Mouse (Mus musculus): ENCODE data around the gene Tada2b. TPM values are rescaled to one million over a fixed set of nuclear protein-coding genes. Genes with fewer than 3 reads are reported as not detected.

Gene Tada2b
- total RNA-seq, 1 experiment, result 6.9 TPM

DNA sequence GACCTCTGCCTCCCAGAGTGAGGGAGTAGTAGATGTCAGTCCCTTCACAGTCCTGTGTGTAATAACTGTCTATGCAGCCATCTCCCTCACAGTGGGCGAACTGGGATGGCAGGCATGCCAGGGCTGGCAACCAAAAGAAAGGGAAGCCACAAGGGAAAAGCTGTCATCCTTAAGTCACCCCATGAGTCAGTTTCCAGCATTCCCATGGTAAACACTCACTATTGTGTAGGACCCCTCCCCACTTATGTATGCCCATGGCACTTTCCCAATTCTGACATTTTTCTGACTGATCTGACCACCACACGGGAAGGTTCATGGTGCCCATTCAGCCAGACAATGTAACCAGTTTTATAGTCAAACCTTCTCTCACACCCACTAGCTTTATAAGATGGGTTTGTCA, 23.4 kb downstream of the Tada2b start:
- in situ Hi-C loops (cut with MboI; ENCODE audit: low sequenced_read_pairs in 2 of 2, unreplicated experiment in 2 of 2), result loop anchor here (5.0 to 10.0 kb wide), 2 partner anchors 122 to 284 kb away; partner anchors contain the start of gene Bloc1s4 (in 2 of the 2)
- no peak for DNase-seq (ENCODE audit: low read depth, low spot score)

GRCm38 (mm10) chr5:36458926-36459325, 25.2 kb downstream of the Tada2b start:
- Histone ChIP-seq H3K27ac (ENCODE audit: insufficient read depth, low read depth, low read length, poor library complexity, severe bottlenecking) (no peak overlapping the region), H3K9me3 (ENCODE audit: control insufficient read depth, insufficient read depth, low read depth, low read length) (no peaks in the 10 kb centered on the region), H3K4me3 (ENCODE audit: insufficient read depth in 1 of 2, low read depth in 1 of 2, low read length in 2 of 2, poor library complexity in 1 of 2, severe bottlenecking in 1 of 2) (no peak overlapping the region), H3K9ac (ENCODE audit: insufficient read depth, low read depth, low read length, poor library complexity, severe bottlenecking) (no peak overlapping the region), H3K4me1 (ENCODE audit: control insufficient read depth in 2 of 2, insufficient read depth in 2 of 2, low read length in 2 of 2, poor library complexity in 1 of 2) (peaks cover 0 to 2% of the 10 kb centered on the region in 2 experiments; a peak in 1 of 4 replicates), H3K36me3 (ENCODE audit: control insufficient read depth, insufficient read depth, low read length, poor library complexity, severe bottlenecking) (no peaks in the 10 kb centered on the region)
- in situ Hi-C loops (cut with MboI; ENCODE audit: low sequenced_read_pairs in 2 of 2, unreplicated experiment in 2 of 2), result no loop called here
- DNase-seq (ENCODE audit: low read depth, low spot score), result no peak
- TF ChIP-seq ZC3H11A (IDR thresholded peaks at IDR 0.05; ENCODE audit: borderline replicate concordance, low read depth, low read length) (no peak), HCFC1 (IDR thresholded peaks at IDR 0.05; ENCODE audit: borderline replicate concordance, insufficient read depth, low read length) (no peak), CHD2 (IDR thresholded peaks at IDR 0.05; ENCODE audit: low read depth, low read length) (no peak), MAFK (IDR thresholded peaks at IDR 0.05; ENCODE audit: insufficient read depth, low read depth, low read length) (no peak), ZNF384 (IDR thresholded peaks at IDR 0.05; ENCODE audit: low read depth, low read length) (no peak)

More for the DNA sequence above, 23.4 kb downstream of the Tada2b start:
- Histone ChIP-seq H3K36me3 (ENCODE audit: control insufficient read depth, insufficient read depth, low read length, poor library complexity, severe bottlenecking) (no peaks in the 10 kb centered on the region), H3K27ac (ENCODE audit: insufficient read depth, low read depth, low read length, poor library complexity, severe bottlenecking) (no peak overlapping the region), H3K4me3 (ENCODE audit: insufficient read depth in 1 of 2, low read depth in 1 of 2, low read length in 2 of 2, poor library complexity in 1 of 2, severe bottlenecking in 1 of 2) (no peak overlapping the region), H3K9me3 (ENCODE audit: control insufficient read depth, insufficient read depth, low read depth, low read length) (no peaks in the 10 kb centered on the region), H3K9ac (ENCODE audit: insufficient read depth, low read depth, low read length, poor library complexity, severe bottlenecking) (no peak overlapping the region), H3K4me1 (ENCODE audit: control insufficient read depth in 2 of 2, insufficient read depth in 2 of 2, low read length in 2 of 2, poor library complexity in 1 of 2) (peaks cover 0 to 3% of the 10 kb centered on the region in 2 experiments; a peak in 1 of 4 replicates)
- no peak for TF ChIP-seq ZC3H11A (IDR thresholded peaks at IDR 0.05; ENCODE audit: borderline replicate concordance, low read depth, low read length)
- TF ChIP-seq CHD2 (IDR thresholded peaks at IDR 0.05; ENCODE audit: low read depth, low read length), result no peak

DNA sequence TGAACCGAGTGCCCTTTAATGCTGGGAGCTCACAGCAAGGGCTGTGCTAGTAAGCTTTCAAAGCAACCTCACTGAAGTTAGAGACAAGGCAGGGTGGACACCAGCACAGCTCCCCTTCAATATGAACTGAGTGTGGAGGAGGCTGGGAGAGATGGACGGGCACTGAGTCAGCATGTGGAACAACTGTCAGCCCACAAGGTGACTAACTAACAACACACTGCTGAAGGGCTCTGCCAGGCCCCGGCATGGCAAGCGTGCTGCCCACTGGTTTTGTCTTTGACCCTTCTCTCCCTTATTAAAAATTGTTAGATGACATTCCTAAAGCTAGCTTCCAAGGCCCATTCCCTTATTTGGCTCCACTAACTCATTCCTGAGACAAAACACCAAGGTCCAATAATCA, 26.4 kb downstream of the Tada2b start:
- no peak for TF ChIP-seq MAFK (IDR thresholded peaks at IDR 0.05; ENCODE audit: insufficient read depth, low read depth, low read length)
- no peak for TF ChIP-seq HCFC1 (IDR thresholded peaks at IDR 0.05; ENCODE audit: borderline replicate concordance, insufficient read depth, low read length)
- no peak for TF ChIP-seq ZNF384 (IDR thresholded peaks at IDR 0.05; ENCODE audit: low read depth, low read length)
- TF ChIP-seq CHD2 (IDR thresholded peaks at IDR 0.05; ENCODE audit: low read depth, low read length), result no peak
- no peak for TF ChIP-seq ZC3H11A (IDR thresholded peaks at IDR 0.05; ENCODE audit: borderline replicate concordance, low read depth, low read length)
- Histone ChIP-seq H3K4me1 (ENCODE audit: control insufficient read depth in 2 of 2, insufficient read depth in 2 of 2, low read length in 2 of 2, poor library complexity in 1 of 2) (no peaks in the 10 kb centered on the region), H3K27ac (ENCODE audit: insufficient read depth, low read depth, low read length, poor library complexity, severe bottlenecking) (no peak overlapping the region), H3K9ac (ENCODE audit: insufficient read depth, low read depth, low read length, poor library complexity, severe bottlenecking) (no peak overlapping the region), H3K4me3 (ENCODE audit: insufficient read depth in 1 of 2, low read depth in 1 of 2, low read length in 2 of 2, poor library complexity in 1 of 2, severe bottlenecking in 1 of 2) (no peak overlapping the region), H3K36me3 (ENCODE audit: control insufficient read depth, insufficient read depth, low read length, poor library complexity, severe bottlenecking) (no peaks in the 10 kb centered on the region), H3K9me3 (ENCODE audit: control insufficient read depth, insufficient read depth, low read depth, low read length) (no peaks in the 10 kb centered on the region)
- no peak for DNase-seq (ENCODE audit: low read depth, low spot score)
- in situ Hi-C loops (cut with MboI; ENCODE audit: low sequenced_read_pairs in 2 of 2, unreplicated experiment in 2 of 2), result no loop called here

DNA sequence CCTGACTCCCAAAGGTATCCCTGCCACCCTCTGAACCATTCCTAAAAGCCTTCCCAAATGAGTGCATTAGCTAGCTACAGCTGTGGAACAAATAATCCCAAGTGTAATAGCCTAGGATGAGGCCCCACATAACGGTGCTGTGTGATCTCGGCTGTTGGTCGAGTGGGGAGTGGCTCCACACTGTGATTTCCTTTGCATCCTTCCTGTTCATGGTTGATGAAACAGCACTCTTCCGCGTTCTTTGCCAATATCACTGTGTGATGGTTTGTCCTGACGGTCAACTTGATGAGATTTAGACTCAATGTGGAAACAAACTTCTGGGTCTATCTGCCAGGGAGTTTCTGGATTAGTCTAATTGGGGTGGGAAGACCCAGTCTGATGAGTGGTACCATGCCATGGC, 31.3 kb downstream of the Tada2b start:
- in situ Hi-C loops (cut with MboI; ENCODE audit: low sequenced_read_pairs in 2 of 2, unreplicated experiment in 2 of 2), result no loop called here
- H3K27ac ChIP-seq (ENCODE audit: insufficient read depth, low read depth, low read length, poor library complexity, severe bottlenecking), result no peak overlapping the region
- TF ChIP-seq MAFK (IDR thresholded peaks at IDR 0.05; ENCODE audit: insufficient read depth, low read depth, low read length) (no peak), CHD2 (IDR thresholded peaks at IDR 0.05; ENCODE audit: low read depth, low read length) (no peak), ZNF384 (IDR thresholded peaks at IDR 0.05; ENCODE audit: low read depth, low read length) (no peak), HCFC1 (IDR thresholded peaks at IDR 0.05; ENCODE audit: borderline replicate concordance, insufficient read depth, low read length) (no peak), ZC3H11A (IDR thresholded peaks at IDR 0.05; ENCODE audit: borderline replicate concordance, low read depth, low read length) (no peak)

DNA sequence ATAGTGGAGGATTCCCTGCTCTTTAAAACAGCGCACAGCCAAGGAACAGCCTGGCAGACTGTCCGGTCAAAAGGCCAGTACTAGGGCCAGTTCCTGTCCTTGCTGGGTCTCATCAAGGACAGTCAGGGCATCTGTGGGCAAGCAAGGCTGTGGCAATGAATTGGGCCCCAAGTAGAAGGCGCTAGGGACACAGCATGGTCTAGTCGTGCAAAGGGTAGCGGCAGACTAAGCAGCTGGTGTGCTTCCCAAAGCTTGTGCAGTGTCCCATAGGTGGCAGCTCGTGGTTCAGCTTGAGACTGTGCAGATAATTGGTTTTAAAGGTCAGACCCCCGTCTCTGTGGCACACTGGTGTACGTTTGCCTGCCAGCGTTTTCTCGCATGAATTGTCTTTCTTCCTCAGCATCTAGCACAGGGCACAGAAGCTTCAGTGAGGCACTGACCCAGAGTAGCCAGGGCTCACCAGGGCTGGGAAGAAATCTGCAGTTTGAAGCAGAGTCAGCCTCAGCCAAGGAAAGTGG, 32.2 kb downstream of the Tada2b start:
- no peaks in the 10 kb centered on the region for H3K9me3 ChIP-seq (ENCODE audit: control insufficient read depth, insufficient read depth, low read depth, low read length)
- no peak overlapping the region for H3K27ac ChIP-seq (ENCODE audit: insufficient read depth, low read depth, low read length, poor library complexity, severe bottlenecking)
- no peak overlapping the region for H3K4me3 ChIP-seq (ENCODE audit: insufficient read depth in 1 of 2, low read depth in 1 of 2, low read length in 2 of 2, poor library complexity in 1 of 2, severe bottlenecking in 1 of 2)
- H3K9ac ChIP-seq (ENCODE audit: insufficient read depth, low read depth, low read length, poor library complexity, severe bottlenecking), result no peak overlapping the region
- in situ Hi-C loops (cut with MboI; ENCODE audit: low sequenced_read_pairs in 2 of 2, unreplicated experiment in 2 of 2), result no loop called here
- no peaks in the 10 kb centered on the region for H3K4me1 ChIP-seq (ENCODE audit: control insufficient read depth in 2 of 2, insufficient read depth in 2 of 2, low read length in 2 of 2, poor library complexity in 1 of 2)
- H3K36me3 ChIP-seq (ENCODE audit: control insufficient read depth, insufficient read depth, low read length, poor library complexity, severe bottlenecking), result no peaks in the 10 kb centered on the region
- no peak for TF ChIP-seq CHD2 (IDR thresholded peaks at IDR 0.05; ENCODE audit: low read depth, low read length)
- TF ChIP-seq ZC3H11A (IDR thresholded peaks at IDR 0.05; ENCODE audit: borderline replicate concordance, low read depth, low read length), result no peak
- no peak for TF ChIP-seq HCFC1 (IDR thresholded peaks at IDR 0.05; ENCODE audit: borderline replicate concordance, insufficient read depth, low read length)
- TF ChIP-seq ZNF384 (IDR thresholded peaks at IDR 0.05; ENCODE audit: low read depth, low read length), result no peak
- no peak for TF ChIP-seq MAFK (IDR thresholded peaks at IDR 0.05; ENCODE audit: insufficient read depth, low read depth, low read length)
- DNase-seq (ENCODE audit: low read depth, low spot score), result no peak

More for the DNA sequence above, 31.3 kb downstream of the Tada2b start:
- Histone ChIP-seq H3K36me3 (ENCODE audit: control insufficient read depth, insufficient read depth, low read length, poor library complexity, severe bottlenecking) (no peaks in the 10 kb centered on the region), H3K4me3 (ENCODE audit: insufficient read depth in 1 of 2, low read depth in 1 of 2, low read length in 2 of 2, poor library complexity in 1 of 2, severe bottlenecking in 1 of 2) (no peak overlapping the region), H3K9ac (ENCODE audit: insufficient read depth, low read depth, low read length, poor library complexity, severe bottlenecking) (no peak overlapping the region), H3K9me3 (ENCODE audit: control insufficient read depth, insufficient read depth, low read depth, low read length) (no peaks in the 10 kb centered on the region), H3K4me1 (ENCODE audit: control insufficient read depth in 2 of 2, insufficient read depth in 2 of 2, low read length in 2 of 2, poor library complexity in 1 of 2) (no peaks in the 10 kb centered on the region)
- DNase-seq (ENCODE audit: low read depth, low spot score), result no peak
